Mouse (Mus musculus) liver, postnatal 0 days (tissue): Measurements from ENCODE around the gene Olfr766-ps1. TPM values are rescaled to one million over a fixed set of nuclear protein-coding genes. Genes with fewer than 3 reads are reported as not detected.

Source experiments
- ATAC-seq: fragments of 200-750 bp; cut with Nextera tagmentation; 2 replicates; pipeline ENCODE4 v1.8.0; 2017; ENCODE audit warnings: mild to moderate bottlenecking, moderate library complexity
- DNase-seq: peaks from one replicate; pipeline ENCODE4 v3.0.0-alpha.2; 2016
- H3K27ac ChIP-seq: fragments of 300-500 bp; sonication (generic); 2 replicates; pipeline ENCODE4 v1.5.1; 2014; ENCODE audit warnings: antibody characterized with exemption, moderate library complexity, mild to moderate bottlenecking, low read depth
- H3K27me3 ChIP-seq: fragments of 300-500 bp; sonication (generic); 2 replicates; pipeline ENCODE4 v1.6.1; 2014; ENCODE audit warnings: low read length, control low read depth, mixed read lengths; ENCODE audit not compliant: insufficient read depth
- H3K36me3 ChIP-seq: fragments of 300-500 bp; sonication (generic); replicated peaks from 2 replicates; pipeline ENCODE4 v1.6.1; 2014; ENCODE audit warnings: mild to moderate bottlenecking, control low read depth, low read length, moderate library complexity, mixed read lengths; ENCODE audit not compliant: insufficient read depth
- H3K4me1 ChIP-seq: fragments of 300-500 bp; sonication (generic); 2 replicates; pipeline ENCODE4 v1.6.1; 2014; ENCODE audit warnings: antibody characterized with exemption, mild to moderate bottlenecking, control low read depth; ENCODE audit not compliant: insufficient read depth
- H3K4me2 ChIP-seq: fragments of 300-500 bp; sonication (generic); 2 replicates; pipeline ENCODE4 v1.6.1; 2014; ENCODE audit warnings: low read depth, mild to moderate bottlenecking, low read length, moderate library complexity, mixed read lengths
- H3K4me3 ChIP-seq: fragments of 300-500 bp; sonication (generic); 2 replicates; pipeline ENCODE4 v1.5.1; 2014; ENCODE audit warnings: low read depth, low read length
- H3K9ac ChIP-seq: fragments of 300-500 bp; sonication (generic); replicated peaks from 2 replicates; pipeline ENCODE4 v1.6.1; 2014; ENCODE audit warnings: mild to moderate bottlenecking, moderate library complexity
- H3K9me3 ChIP-seq: fragments of 300-500 bp; sonication (generic); 2 replicates; pipeline ENCODE4 v1.6.1; 2016; ENCODE audit warnings: mild to moderate bottlenecking, control low read depth, low read length, mixed read lengths
- CTCF ChIP-seq: sonication (generic); IDR thresholded peaks from 2 replicates; pipeline ENCODE4 v1.5.1; 2016; ENCODE audit warnings: antibody characterized with exemption, low read depth
- EP300 ChIP-seq: IDR thresholded peaks from 2 replicates; pipeline ENCODE4 v1.6.1; 2016; ENCODE audit warnings: antibody characterized with exemption, low read depth, mild to moderate bottlenecking
- WGBS: fragments of 180-500 bp; shearing (Covaris S2); extraction: QIAGEN DNeasy Blood & Tissue Kit; methylation state at CpG from one replicate; pipeline ENCODE4 v1.1.7; 2014; ENCODE audit not compliant: insufficient replicate concordance; 5-methylcytosine and 5-hydroxymethylcytosine counted together
- polyA plus RNA-seq: library from polyadenylated mRNA; unstranded; fragments of >200 nt; fragmentation: Nextera tagmentation; extraction: Ambion mirVana; gene quantifications from 2 replicates; pipeline ENCODE4 v1.2.1, GENCODE M21; 2015

Olfr766-ps1 gene
- polyA plus RNA-seq, 1 experiment from 2014 or later = not detected

DNA sequence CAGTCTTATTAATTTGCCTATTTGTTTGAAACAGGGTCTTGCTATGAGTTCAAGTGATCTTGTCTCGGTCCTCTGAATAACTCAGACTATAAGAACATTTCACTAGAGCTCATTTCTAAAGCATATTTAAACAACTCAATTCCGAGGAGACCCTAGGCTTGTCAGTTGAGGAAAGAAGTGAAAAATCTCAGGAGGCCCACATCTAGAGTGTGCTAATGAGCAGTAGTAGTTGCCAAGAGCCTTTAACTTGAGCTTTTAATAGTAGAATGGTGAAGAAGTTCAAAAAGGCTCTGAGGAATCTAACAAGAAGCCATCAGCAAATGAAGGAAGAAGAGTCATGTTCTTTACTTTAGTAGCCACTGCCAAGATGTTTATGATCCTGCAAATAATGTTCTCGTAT is 29.0 kb downstream of the Olfr766-ps1 start, which contains the start of gene Olfr764-ps1:
TSS of gene Olfr764-ps1 (minus strand) at position 101 of the 400 bp plus-strand sequence.
- TF ChIP-seq CTCF = no peak
- TF ChIP-seq EP300 = no peak
- Histone ChIP-seq H3K27ac (no peak within 1 kb of the TSS), H3K4me3 (no peak within 1 kb of the TSS), H3K9me3 (no peaks in the 10 kb centered on the region), H3K4me2 (no peak within 1 kb of the TSS), H3K4me1 (no peaks in the 10 kb centered on the region), H3K36me3 (no peaks in the 10 kb centered on the region), H3K27me3 (no peaks in the 10 kb centered on the region), H3K9ac (no peak within 1 kb of the TSS)
- ATAC-seq = no peak
- no peak for DNase-seq
- WGBS = 66% methylated on average over 3 of the region's 3 CpGs

- DNase-seq (no peak), ATAC-seq (no peak)
- Histone ChIP-seq H3K36me3 (no peaks in the 10 kb centered on the region), H3K27me3 (no peaks in the 10 kb centered on the region), H3K9me3 (no peaks in the 10 kb centered on the region), H3K4me2 (no peak overlapping the region), H3K27ac (no peak overlapping the region), H3K9ac (no peak overlapping the region), H3K4me1 (no peaks in the 10 kb centered on the region), H3K4me3 (no peak overlapping the region)
- WGBS = 67% methylated on average over 2 of the region's 2 CpGs
- no peak for TF ChIP-seq CTCF
- TF ChIP-seq EP300 = no peak
Measured at GRCm38 (mm10) chr10:129028343-129028742, 40.4 kb downstream of the Olfr766-ps1 start.

- no peak overlapping the region for H3K27ac ChIP-seq
- no peaks in the 10 kb centered on the region for H3K4me1 ChIP-seq
- TF ChIP-seq EP300 = no peak
- TF ChIP-seq CTCF = peak; percentile 77
- WGBS = 59% methylated on average over 3 of the region's 3 CpGs
- H3K4me2 ChIP-seq = no peak overlapping the region
- ATAC-seq (no peak; the same call in 1 of the 2 replicates), DNase-seq (peak; percentile 61)
- H3K9me3 ChIP-seq = no peaks in the 10 kb centered on the region
- no peaks in the 10 kb centered on the region for H3K27me3 ChIP-seq
- H3K9ac ChIP-seq = no peak overlapping the region
- no peak overlapping the region for H3K4me3 ChIP-seq
- no peaks in the 10 kb centered on the region for H3K36me3 ChIP-seq
Measured at GRCm38 (mm10) chr10:129026018-129026662, 42.6 kb downstream of the Olfr766-ps1 start.

- TF ChIP-seq EP300 (no peak), CTCF (no peak; the same call in 1 of the 2 replicates)
- ATAC-seq = no peak
- no peaks in the 10 kb centered on the region for H3K9me3 ChIP-seq
Measured at GRCm38 (mm10) chr10:129023319-129023718, 45.5 kb downstream of the Olfr766-ps1 start.

GRCm38 (mm10) chr10:129014477-129014876 is 54.3 kb downstream of the Olfr766-ps1 start:
- H3K4me1 ChIP-seq = no peaks in the 10 kb centered on the region
- TF ChIP-seq EP300 (no peak), CTCF (no peak)
- H3K4me3 ChIP-seq = no peak overlapping the region
- no peak overlapping the region for H3K27ac ChIP-seq
- no peak overlapping the region for H3K9ac ChIP-seq
- ATAC-seq = no peak
- peak; percentile 11 for DNase-seq
- no peaks in the 10 kb centered on the region for H3K36me3 ChIP-seq
- H3K27me3 ChIP-seq = no peaks in the 10 kb centered on the region
- H3K4me2 ChIP-seq = no peak overlapping the region
- H3K9me3 ChIP-seq = no peaks in the 10 kb centered on the region

More at GRCm38 (mm10) chr10:129023319-129023718, 45.5 kb downstream of the Olfr766-ps1 start:
- Histone ChIP-seq H3K36me3 (no peaks in the 10 kb centered on the region), H3K9ac (no peak overlapping the region), H3K27ac (no peak overlapping the region), H3K4me1 (no peaks in the 10 kb centered on the region), H3K4me2 (no peak overlapping the region), H3K27me3 (no peaks in the 10 kb centered on the region), H3K4me3 (no peak overlapping the region)
- no peak for DNase-seq

Other genes with a start within 250 kb of the Olfr766-ps1 start
- 75.8 and 80.6 TPM in 2 replicates for gene Ormdl2, start 247.3 kb downstream of the Olfr766-ps1 start, polyA plus RNA-seq
- 0.17 and 0.23 TPM in 2 replicates for gene Gdf11, start 177.3 kb downstream of the Olfr766-ps1 start, polyA plus RNA-seq
- 271 and 296 TPM in 2 replicates for gene Cd63, start 168.0 kb downstream of the Olfr766-ps1 start, polyA plus RNA-seq
- 54.5 and 63.1 TPM in 2 replicates for gene Rdh5, start 146.1 kb downstream of the Olfr766-ps1 start, polyA plus RNA-seq
- 128 and 130 TPM in 2 replicates for gene Bloc1s1, start 144.9 kb downstream of the Olfr766-ps1 start, polyA plus RNA-seq
- 0.66 and 0.70 TPM in 2 replicates for gene Itga7, start 135.2 kb downstream of the Olfr766-ps1 start, polyA plus RNA-seq
- 29.9 and 33.3 TPM in 2 replicates for gene Mettl7b, start 108.0 kb downstream of the Olfr766-ps1 start, polyA plus RNA-seq
- not detected in 2 replicates for gene Olfr9, start 79.5 kb downstream of the Olfr766-ps1 start, polyA plus RNA-seq
- gene Olfr763, start 58.2 kb downstream of the Olfr766-ps1 start, polyA plus RNA-seq = not detected in 2 replicates
- gene Olfr764-ps1, start 29.1 kb downstream of the Olfr766-ps1 start, polyA plus RNA-seq = not detected in 2 replicates
- not detected in 2 replicates for gene Olfr765, start 19.0 kb downstream of the Olfr766-ps1 start, polyA plus RNA-seq
- gene Olfr767, start 13.9 kb upstream of the Olfr766-ps1 start, polyA plus RNA-seq = not detected in 2 replicates
- not detected in 2 replicates for gene Olfr768, start 30.4 kb upstream of the Olfr766-ps1 start, polyA plus RNA-seq
- not detected in 2 replicates for gene Olfr769, start 48.9 kb upstream of the Olfr766-ps1 start, polyA plus RNA-seq
- not detected in 2 replicates for gene Olfr770, start 70.0 kb upstream of the Olfr766-ps1 start, polyA plus RNA-seq
- not detected in 2 replicates for gene Olfr771, start 95.8 kb upstream of the Olfr766-ps1 start, polyA plus RNA-seq
- gene Olfr772, start 108.9 kb upstream of the Olfr766-ps1 start, polyA plus RNA-seq = not detected in 2 replicates
- not detected in 2 replicates for gene Olfr773, start 118.4 kb upstream of the Olfr766-ps1 start, polyA plus RNA-seq
- not detected in 2 replicates for gene Olfr774, start 167.2 kb upstream of the Olfr766-ps1 start, polyA plus RNA-seq
- not detected in 2 replicates for gene Olfr775, start 179.4 kb upstream of the Olfr766-ps1 start, polyA plus RNA-seq
- not detected in 2 replicates for gene Olfr776, start 190.2 kb upstream of the Olfr766-ps1 start, polyA plus RNA-seq
- not detected in 2 replicates for gene Olfr777, start 202.5 kb upstream of the Olfr766-ps1 start, polyA plus RNA-seq
- gene Olfr780, start 249.1 kb upstream of the Olfr766-ps1 start, polyA plus RNA-seq = not detected in 2 replicates